Mouse (Mus musculus) gonadal fat pad, adult 2 months (tissue): Measurements from ENCODE around the gene Cc2d2b. TPM values are rescaled to one million over a fixed set of nuclear protein-coding genes. Genes with fewer than 3 reads are reported as not detected.

Source experiments
- DNase-seq: peaks from one replicate; pipeline ENCODE4 v3.0.0-alpha.2; 2012; ENCODE audit warnings: low read depth
- polyA plus RNA-seq: library from polyadenylated mRNA; depleted of rRNA; stranded (reverse); fragments of >200 nt; gene quantifications from 2 replicates; pipeline ENCODE4 v1.2.3, GENCODE M21; 2012; rRNA removed

Cc2d2b gene
- polyA plus RNA-seq, result 0.05 and 0.10 TPM in 2 replicates

DNA sequence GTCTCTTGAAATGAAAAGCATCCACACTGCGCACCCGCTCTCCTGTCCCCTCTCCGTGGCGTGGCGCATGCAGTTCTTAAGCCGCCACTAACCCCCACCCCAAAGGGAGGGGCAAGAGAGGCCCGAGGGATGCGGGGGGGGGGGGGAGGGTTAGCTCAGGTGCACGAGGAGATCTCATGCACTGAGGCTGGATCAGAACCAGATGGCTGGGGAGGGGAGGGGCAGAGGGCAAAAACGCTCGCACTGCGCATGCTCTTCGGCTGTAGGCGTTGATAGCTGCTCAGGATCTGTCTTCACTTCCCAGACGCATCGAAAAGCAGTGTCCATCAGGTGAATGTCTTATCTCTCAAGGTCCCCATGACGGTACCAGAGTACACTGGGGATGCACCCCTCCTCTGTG, at the start of gene Cc2d2b:
Gene Cc2d2b, plus strand, starts transcription at position 195 of the 400 bp plus-strand sequence.
- no peak for DNase-seq

DNA sequence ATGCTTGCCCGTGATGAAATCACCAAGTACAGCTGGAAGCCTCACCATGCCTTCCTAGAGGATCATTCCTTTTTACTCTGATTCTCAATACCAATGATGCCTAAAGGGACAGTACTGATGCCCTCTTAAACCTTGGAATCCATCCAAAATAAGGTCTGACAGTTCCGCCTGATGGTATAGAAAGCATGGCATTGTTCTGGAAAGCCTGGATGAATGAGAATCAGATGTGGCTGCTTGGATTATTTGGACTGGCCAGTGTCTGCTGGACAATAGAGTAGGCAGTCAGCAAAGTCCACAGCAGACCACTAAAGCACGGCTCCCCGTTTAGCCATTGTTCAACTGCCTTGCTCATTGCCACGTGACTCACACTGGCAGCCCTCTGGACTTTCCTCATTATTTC, 48.7 kb upstream of the Cc2d2b start:
- DNase-seq, result no peak

GRCm38 (mm10) chr19:40702406-40702805, 46.1 kb upstream of the Cc2d2b start:
- no peak for DNase-seq

GRCm38 (mm10) chr19:40712889-40713628, 35.5 kb upstream of the Cc2d2b start:
- no peak for DNase-seq

DNA sequence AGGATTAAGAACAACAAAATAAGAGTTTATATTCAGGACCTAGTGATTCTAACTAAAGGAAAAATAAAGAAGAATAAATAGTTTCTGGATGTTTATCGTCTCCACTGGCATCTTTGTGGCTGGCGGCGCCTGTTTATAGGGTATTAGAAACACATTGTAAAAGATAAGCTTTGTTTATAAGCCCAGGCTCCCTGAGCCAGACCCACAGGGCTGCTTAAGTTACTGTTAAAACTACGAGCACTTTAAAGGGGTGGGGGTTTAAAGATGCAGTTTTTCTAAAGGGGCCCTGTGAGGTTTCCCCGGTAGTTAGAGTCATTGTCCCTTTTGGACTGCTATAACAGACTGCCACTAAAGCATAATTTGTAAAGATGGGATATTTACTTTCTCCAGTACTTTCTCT, 33.9 kb upstream of the Cc2d2b start:
- DNase-seq, result no peak

- DNase-seq, result no peak
These were observed 31.6 kb upstream of the Cc2d2b start for GRCm38 (mm10) chr19:40716981-40717380.

- DNase-seq, result no peak
These were observed 29.0 kb upstream of the Cc2d2b start for GRCm38 (mm10) chr19:40719439-40720105.

DNA sequence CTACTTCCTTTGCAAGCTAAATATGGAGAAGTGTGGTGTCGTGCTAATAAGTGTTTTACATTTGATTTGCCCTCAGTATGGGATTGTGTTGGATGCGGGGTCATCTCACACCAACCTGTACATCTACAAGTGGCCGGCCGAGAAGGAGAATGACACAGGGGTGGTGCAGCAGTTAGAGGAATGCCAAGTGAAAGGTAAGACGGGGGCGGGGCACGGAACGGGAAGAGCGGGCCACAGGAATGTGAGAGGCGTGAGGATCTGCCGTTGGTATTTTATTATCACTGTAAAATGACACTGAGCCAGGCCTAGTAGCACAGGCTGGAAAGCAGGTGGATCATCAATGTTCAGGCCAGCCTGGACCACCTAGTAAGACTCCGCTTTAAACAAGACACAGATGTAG, 28.2 kb upstream of the Cc2d2b start:
- no peak for DNase-seq

DNA sequence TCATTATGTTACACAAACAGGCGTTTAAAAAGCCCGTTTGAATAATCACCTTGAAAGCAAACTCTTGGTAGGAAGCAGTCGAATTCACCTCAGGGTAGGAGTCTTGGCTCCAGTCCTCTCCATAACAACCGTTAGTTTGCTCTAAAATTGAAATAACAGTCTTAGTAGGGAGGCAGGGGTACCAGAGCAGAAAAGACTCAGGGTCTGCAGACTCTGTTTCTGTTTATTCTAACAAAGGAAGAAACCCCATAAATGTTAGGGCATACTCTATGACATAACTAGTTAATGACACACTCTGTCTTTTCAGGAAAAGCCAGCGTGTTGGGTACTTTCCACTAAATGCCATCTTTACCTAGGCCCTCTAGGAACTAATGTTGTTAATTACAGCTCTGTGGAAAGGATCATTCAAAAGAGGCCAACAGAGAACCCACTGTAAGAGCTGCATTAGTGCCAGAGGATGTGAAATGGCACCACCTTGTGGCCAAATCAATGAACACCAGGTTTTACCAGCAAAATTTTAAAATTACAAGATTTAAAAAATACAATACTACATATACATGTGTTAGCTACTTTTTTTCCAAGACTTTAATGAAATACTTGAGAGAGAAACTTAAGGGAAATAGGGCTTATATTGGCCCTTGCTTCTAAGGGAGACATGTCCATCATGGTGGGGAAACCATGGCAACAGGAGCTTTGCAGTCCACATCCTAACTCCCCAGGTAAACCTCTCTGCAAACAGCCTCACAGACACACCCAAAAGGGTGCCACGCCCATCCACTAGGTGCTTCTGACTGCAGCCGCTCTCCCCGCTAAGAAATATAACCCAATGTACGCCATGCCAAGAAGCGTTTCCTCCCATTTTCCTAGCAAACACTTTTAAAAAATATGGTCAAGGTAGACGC, 26.2 kb upstream of the Cc2d2b start:
- DNase-seq, result no peak

GRCm38 (mm10) chr19:40723516-40723915, 25.0 kb upstream of the Cc2d2b start:
- no peak for DNase-seq

DNA sequence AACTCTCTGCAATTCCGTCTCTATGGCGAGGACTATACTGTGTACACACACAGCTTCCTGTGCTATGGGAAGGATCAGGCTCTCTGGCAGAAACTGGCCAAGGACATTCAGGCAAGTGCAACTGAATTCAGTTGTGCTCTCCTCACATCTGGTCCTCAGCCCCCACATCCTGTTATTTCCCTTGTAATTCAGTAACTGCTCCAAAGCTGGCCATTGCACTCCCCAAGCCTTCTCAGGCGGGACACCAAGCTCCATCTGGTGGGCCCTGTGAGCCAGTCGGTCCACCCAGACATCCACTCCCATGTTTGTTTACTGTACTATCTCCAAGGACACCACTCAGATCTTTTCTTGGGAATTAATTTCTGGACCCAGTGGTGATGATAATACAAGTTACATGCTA, 22.4 kb upstream of the Cc2d2b start:
- no peak for DNase-seq

DNA sequence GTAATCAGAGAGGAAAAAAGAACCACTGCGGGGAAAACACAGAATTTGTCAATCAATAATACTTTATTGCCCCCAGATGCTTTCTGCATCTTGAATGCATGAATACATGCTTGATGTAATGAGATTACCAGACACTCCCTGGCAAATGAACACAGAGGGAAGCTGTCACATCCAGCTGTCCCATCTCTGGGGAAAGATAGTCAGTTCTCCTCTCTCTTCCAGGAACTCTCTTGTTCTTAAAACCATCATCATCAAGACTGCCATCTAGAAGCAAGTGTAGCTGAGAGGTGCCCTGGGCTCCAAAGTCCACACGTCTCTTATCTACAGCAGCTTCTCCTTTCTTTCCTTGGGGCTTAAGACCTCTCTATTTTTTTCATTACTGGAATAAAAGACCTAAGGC, 21.9 kb upstream of the Cc2d2b start:
- DNase-seq, result no peak

- DNase-seq, result no peak
These were observed 20.3 kb upstream of the Cc2d2b start for GRCm38 (mm10) chr19:40728213-40728612.

DNA sequence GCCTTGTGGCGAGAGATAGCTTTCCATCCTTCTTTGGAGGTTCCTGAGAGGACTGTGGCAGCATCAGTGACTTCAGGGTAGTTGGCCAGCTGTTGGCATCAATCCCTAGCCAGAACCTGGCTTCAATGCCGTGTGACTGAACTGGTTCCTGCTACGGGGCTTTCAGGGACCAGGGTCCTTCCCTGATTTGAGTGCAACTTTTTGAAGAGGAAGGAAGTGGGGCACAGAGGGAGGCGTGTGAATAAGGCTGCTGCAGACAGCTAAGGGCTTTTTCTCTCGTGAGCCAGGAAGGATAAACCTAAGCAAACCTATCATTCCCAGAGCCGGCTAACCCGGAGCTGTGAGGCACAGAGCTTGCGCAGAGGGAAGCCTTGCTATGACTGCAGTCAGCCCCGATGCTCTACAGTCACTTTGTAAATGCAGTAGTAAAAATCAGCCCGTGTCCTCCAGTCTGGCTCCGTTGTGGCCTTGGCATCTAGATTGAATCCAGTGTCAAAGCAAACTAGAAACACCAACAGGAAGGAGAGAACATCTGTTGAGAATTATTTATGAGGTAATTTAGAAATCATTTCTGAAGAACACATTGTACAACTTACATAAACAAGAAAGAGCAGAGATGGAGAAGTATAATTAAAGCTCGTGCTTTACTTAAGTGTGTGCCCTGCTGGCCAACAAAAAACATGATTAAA, 19.7 kb upstream of the Cc2d2b start:
- DNase-seq, result no peak

- no peak for DNase-seq
These were observed 15.1 kb upstream of the Cc2d2b start for GRCm38 (mm10) chr19:40733409-40733808.

DNA sequence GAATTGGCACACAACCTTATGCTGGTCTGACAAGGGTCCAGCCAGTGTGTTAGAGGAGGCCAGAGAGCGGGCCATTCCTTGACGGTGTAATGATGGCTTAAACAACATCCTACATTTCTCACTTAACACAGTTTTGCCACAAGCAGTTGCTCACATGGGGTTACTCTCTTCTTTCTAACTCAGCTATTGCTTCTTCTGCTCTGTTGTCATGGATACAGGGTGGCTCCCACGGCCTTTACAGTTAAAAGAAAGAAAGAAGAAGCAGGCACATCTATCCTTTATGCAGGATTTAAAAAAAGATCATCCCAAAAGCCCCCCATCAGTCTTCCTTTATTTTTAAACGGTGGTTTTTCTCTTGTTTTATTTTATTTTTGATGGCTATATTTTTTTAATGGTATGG, 14.7 kb upstream of the Cc2d2b start:
- no peak for DNase-seq

GRCm38 (mm10) chr19:40736680-40737512, 11.7 kb upstream of the Cc2d2b start:
- no peak for DNase-seq

GRCm38 (mm10) chr19:40737613-40738012, 10.9 kb upstream of the Cc2d2b start:
- DNase-seq, result no peak

DNA sequence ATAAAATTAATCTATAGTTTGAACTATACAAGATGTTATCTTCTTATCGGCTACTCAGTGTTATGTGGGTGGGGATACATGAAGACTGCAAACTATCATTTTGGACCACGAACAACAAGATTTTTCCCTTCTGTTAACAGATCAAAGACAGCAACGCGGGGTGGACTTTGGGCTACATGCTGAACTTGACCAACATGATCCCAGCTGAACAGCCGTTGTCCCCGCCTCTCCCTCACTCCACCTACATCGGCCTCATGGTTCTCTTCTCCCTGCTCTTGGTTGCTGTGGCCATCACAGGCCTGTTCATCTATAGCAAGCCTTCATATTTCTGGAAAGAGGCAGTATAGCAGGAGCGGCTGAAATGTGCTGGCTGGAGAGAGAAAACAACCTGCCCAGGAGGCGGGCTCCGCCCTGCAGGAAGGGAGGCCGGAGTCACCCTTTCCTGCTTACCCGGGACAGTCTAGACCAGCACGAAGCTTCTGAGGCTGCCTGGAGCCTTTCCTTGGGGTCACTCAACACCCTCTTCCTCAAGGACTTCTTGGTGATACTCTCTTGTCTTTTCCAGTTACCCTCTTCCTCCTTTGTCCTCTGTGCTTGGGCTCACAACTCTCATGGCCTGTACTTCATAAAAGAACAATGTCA, 9.7 kb upstream of the Cc2d2b start:
- DNase-seq, result no peak

DNA sequence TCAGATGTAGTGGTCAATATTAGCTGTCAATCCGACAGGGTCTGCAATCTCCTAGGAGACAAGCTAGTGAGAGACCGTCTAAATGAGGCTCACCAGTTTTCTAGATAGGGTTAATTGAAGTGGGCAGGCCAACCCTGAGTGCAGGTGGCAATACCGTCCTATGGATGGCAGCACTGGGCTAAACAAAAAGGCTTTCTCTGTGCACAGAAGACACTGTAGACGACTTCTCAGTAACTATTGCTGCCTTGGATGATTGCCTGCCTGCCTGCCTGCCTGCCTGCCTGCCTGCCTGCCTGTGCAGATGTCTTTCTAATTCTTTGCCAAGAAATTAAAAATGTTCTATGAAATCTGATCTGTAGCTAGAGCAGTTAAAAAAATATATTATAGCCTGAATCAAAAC, 1.9 kb upstream of the Cc2d2b start:
- no peak for DNase-seq
